ENCODE assay signal across 9 mouse cellular contexts in genomic region chr12:32044487-32045134, GRCm38 (mm10). TPM values are rescaled to one million over a fixed set of nuclear protein-coding genes. Genes with fewer than 3 reads are reported as not detected.
DNase-seq lines count a peak whose midpoint lies in the region; ATAC-seq and TF ChIP-seq lines count a peak whose summit lies in the region.
"Had no signal": no experiment of that assay in that cellular context is flagged by ENCODE, and none has a peak within 500 bp of the region (broad histone marks: within the 10 kb centered on the region; RNA-seq: fewer than 3 reads in every experiment).

No protein-coding gene starts in this region.

- no peak overlapping the region for H3K9ac ChIP-seq in forebrain, postnatal 0 days
- H3K9ac ChIP-seq in limb, embryonic 13.5 days: no peak overlapping the region

- H3K4me1 ChIP-seq in forebrain, embryonic 10.5 days: peaks cover 18% of the 10 kb centered on the region
- no peaks in the 10 kb centered on the region for H3K4me1 ChIP-seq in forebrain, postnatal 0 days (ENCODE audit: insufficient read depth)
- peaks cover 6% of the 10 kb centered on the region for H3K4me1 ChIP-seq in embryonic fibroblast, embryonic 13.5 days (ENCODE audit: control insufficient read depth, insufficient read depth, low read length)
- H3K4me1 ChIP-seq in limb, embryonic 13.5 days: peaks cover 21% of the 10 kb centered on the region

- no peak overlapping the region for H3K4me2 ChIP-seq in forebrain, postnatal 0 days (ENCODE audit: low read depth)
- H3K4me2 ChIP-seq in limb, embryonic 13.5 days (replicated peaks): 0 out of 2 replicates have a peak overlapping the region, but pooled peaks have one; percentile 3

- peak; percentile 55 for DNase-seq in forebrain, embryonic 10.5 days (ENCODE audit: extremely low spot score, low spot score)
- no peak for DNase-seq in forebrain, postnatal 0 days
- peak; percentile 45 for DNase-seq in 3134 (ENCODE audit: extremely low read depth, insufficient read length, low spot score)
- no peak for DNase-seq in layer of hippocampus, postnatal 10 days (ENCODE audit: low spot score in 2 of 2)
- DNase-seq in spleen, postnatal 36 days (ENCODE audit: low spot score in 2 of 2): no peak
- no peak for DNase-seq in thymus, postnatal 4 days
- DNase-seq: cerebellum, postnatal 10 days had no signal

- 46% methylated on average over 5 of the region's 5 CpGs for WGBS in forebrain, embryonic 10.5 days
- WGBS in forebrain, postnatal 0 days: 56% methylated on average over 5 of the region's 5 CpGs
- WGBS in limb, embryonic 13.5 days: 32% methylated on average over 5 of the region's 5 CpGs

- H3K27me3 ChIP-seq in forebrain, embryonic 10.5 days (ENCODE audit: poor library complexity, severe bottlenecking): no peaks in the 10 kb centered on the region
- H3K27me3 ChIP-seq in forebrain, postnatal 0 days (ENCODE audit: insufficient read depth, low read length): no peaks in the 10 kb centered on the region
- H3K27me3 ChIP-seq in limb, embryonic 13.5 days: no peaks in the 10 kb centered on the region

- no peaks in the 10 kb centered on the region for H3K9me3 ChIP-seq in forebrain, embryonic 10.5 days
- no peaks in the 10 kb centered on the region for H3K9me3 ChIP-seq in forebrain, postnatal 0 days (ENCODE audit: low read length)
- no peaks in the 10 kb centered on the region for H3K9me3 ChIP-seq in limb, embryonic 13.5 days

- TF ChIP-seq POLR2A in embryonic fibroblast, embryonic 13.5 days (IDR thresholded peaks at IDR 0.05; ENCODE audit: low read depth, low read length): no peak

- no peak for TF ChIP-seq CTCF in forebrain, postnatal 0 days (IDR thresholded peaks at IDR 0.05; ENCODE audit: low read depth)
- 0 out of 2 replicates have a peak, but pooled peaks have one; percentile 4 for TF ChIP-seq CTCF in embryonic fibroblast, embryonic 13.5 days (IDR thresholded peaks at IDR 0.05; ENCODE audit: borderline replicate concordance, insufficient read depth, low read length)

- no peak overlapping the region for H3K4me3 ChIP-seq in forebrain, embryonic 10.5 days
- no peak overlapping the region for H3K4me3 ChIP-seq in forebrain, postnatal 0 days (ENCODE audit: low read depth, low read length)
- H3K4me3 ChIP-seq in embryonic fibroblast, embryonic 13.5 days (ENCODE audit: insufficient read depth, low read length): no peak overlapping the region
- H3K4me3 ChIP-seq in limb, embryonic 13.5 days: no peak overlapping the region

- ATAC-seq in forebrain, postnatal 0 days: no peak
- ATAC-seq in limb, embryonic 13.5 days (ENCODE audit: low FRiP score, low read depth): peak; percentile 94

- H3K27ac ChIP-seq in forebrain, embryonic 10.5 days: peak overlapping the region; percentile 45; the same call in 1 of the 2 replicates
- H3K27ac ChIP-seq in forebrain, postnatal 0 days (ENCODE audit: low read depth, low read length): no peak overlapping the region
- H3K27ac ChIP-seq in embryonic fibroblast, embryonic 13.5 days (ENCODE audit: insufficient read depth, low read length): peak overlapping the region; percentile 59
- peak overlapping the region; percentile 70 for H3K27ac ChIP-seq in limb, embryonic 13.5 days

- H3K36me3 ChIP-seq in forebrain, embryonic 10.5 days (replicated peaks): no peaks in the 10 kb centered on the region
- H3K36me3 ChIP-seq in forebrain, postnatal 0 days (ENCODE audit: insufficient read depth): no peaks in the 10 kb centered on the region; the same call in 1 of the 2 replicates
- H3K36me3 ChIP-seq in limb, embryonic 13.5 days: no peaks in the 10 kb centered on the region

RNA-seq across cellular contexts. Expression of gene Prkar2b, which starts 16.5 kb away (rescaled TPM):
- polyA plus RNA-seq in forebrain, embryonic 10.5 days (2016; fragmentation: Nextera tagmentation; extraction: Ambion mirVana): 27.9 and 31.1 TPM in 2 replicates
- total RNA-seq in forebrain, postnatal 0 days (2014; rRNA removed): 215 and 218 TPM in 2 replicates
- polyA plus RNA-seq in forebrain, postnatal 0 days (2015; fragmentation: Nextera tagmentation; extraction: Ambion mirVana): 118 and 129 TPM in 2 replicates
- polyA plus RNA-seq in embryonic fibroblast, embryonic 13.5 days (2011; ENCODE audit: insufficient read length, low read depth, missing spikeins): 36.2 and 50.5 TPM in 2 replicates
- 19.9 and 20.3 TPM in 2 replicates for polyA plus RNA-seq in limb, embryonic 13.5 days (2015; fragmentation: Nextera tagmentation; extraction: Ambion mirVana)
- total RNA-seq in layer of hippocampus, postnatal 10 days (2021): 10 to 100 TPM; 68.3 to 73.3 TPM

Comparison
In these comparisons a context has a peak if more than half of its experiments do, and no peak if none do; other contexts are left out.
1. DNase-seq: peak in forebrain, embryonic 10.5 days (single experiment) and 3134 (single experiment); none in forebrain, postnatal 0 days (single experiment), layer of hippocampus, postnatal 10 days (0 of 2), spleen, postnatal 36 days (0 of 2) and thymus, postnatal 4 days (single experiment).